Mouse (Mus musculus) lung, adult 2 months (tissue): ENCODE results near the gene Scnn1b.

Source experiments
- CTCF ChIP-seq: fragments of 200-500 bp; IDR thresholded peaks from 2 replicates; pipeline ENCODE4 v1.5.1; 2011; ENCODE audit warnings: mild to moderate bottlenecking, low read length, control low read depth; ENCODE audit not compliant: insufficient read depth
- POLR2A ChIP-seq: fragments of 200-500 bp; IDR thresholded peaks from 2 replicates; pipeline ENCODE4 v1.6.1; 2011; ENCODE audit warnings: low read depth, mild to moderate bottlenecking, control low read depth, low read length, borderline replicate concordance; ENCODE audit errors: extremely low read depth

- TF ChIP-seq CTCF (no peak), POLR2A (no peak)
Observed at GRCm38 (mm10) chr7:121835392-121835791, 29.4 kb upstream of the Scnn1b start.
